ENCODE assay signal across 5 mouse cellular contexts in genomic region chr10:121890061-121890460, GRCm38 (mm10).
"Had no signal": no experiment of that assay in that cellular context is flagged by ENCODE, and none has a peak within 500 bp of the region (broad histone marks: within the 10 kb centered on the region; RNA-seq: fewer than 3 reads in every experiment).

No protein-coding gene starts in this region.

- DNase-seq: kidney, postnatal 25 days; lung, embryonic 14.5 days; lung, postnatal 10 days; right cerebral cortex, postnatal 14 days; thymus, postnatal 36 days had no signal
